Mouse (Mus musculus) naive thymus-derived CD4-positive, alpha-beta T cell, adult 2 months (primary cell): ENCODE data around the gene Arhgap22.

Experiments used
- DNase-seq: peaks from one replicate; pipeline ENCODE4 v3.0.0-alpha.2; 2011; ENCODE audit warnings: low read depth

Gene Arhgap22

GRCm38 (mm10) chr14:33370056-33370455, 156.2 kb downstream of the Arhgap22 start:
- no peak for DNase-seq

GRCm38 (mm10) chr14:33371248-33371647, 157.4 kb downstream of the Arhgap22 start:
- DNase-seq = peak; percentile 24

- DNase-seq = no peak
Measured at GRCm38 (mm10) chr14:33373271-33373670, 159.4 kb downstream of the Arhgap22 start.

GRCm38 (mm10) chr14:33374089-33374488, 160.3 kb downstream of the Arhgap22 start:
- DNase-seq = no peak

GRCm38 (mm10) chr14:33377211-33377610, 163.4 kb downstream of the Arhgap22 start:
- no peak for DNase-seq

- DNase-seq = no peak
Measured at GRCm38 (mm10) chr14:33378723-33379122, 164.9 kb downstream of the Arhgap22 start.

- DNase-seq = no peak
Measured at GRCm38 (mm10) chr14:33380830-33381457, 167.1 kb downstream of the Arhgap22 start.

GRCm38 (mm10) chr14:33398065-33398860, 184.4 kb downstream of the Arhgap22 start:
- DNase-seq = no peak

- peak; percentile 11 for DNase-seq
Measured at GRCm38 (mm10) chr14:33400019-33400418, 186.2 kb downstream of the Arhgap22 start.

- peak; percentile 31 for DNase-seq
Measured at GRCm38 (mm10) chr14:33402331-33402730, 188.5 kb downstream of the Arhgap22 start.

GRCm38 (mm10) chr14:33415746-33416145, 201.9 kb downstream of the Arhgap22 start:
- DNase-seq = no peak

- DNase-seq = no peak
Measured at GRCm38 (mm10) chr14:33418311-33418909, 204.6 kb downstream of the Arhgap22 start.
